Mouse (Mus musculus) urinary bladder, postnatal 25 days (tissue): ENCODE measurements around the gene Gpatch2.

Experiments used
- DNase-seq: peaks from one replicate; pipeline ENCODE4 v3.0.0; 2022; ENCODE audit warnings: low spot score

The Gpatch2 gene

GRCm38 (mm10) chr1:187303221-187303620 is 87.9 kb downstream of the Gpatch2 start:
- no peak for DNase-seq

DNA sequence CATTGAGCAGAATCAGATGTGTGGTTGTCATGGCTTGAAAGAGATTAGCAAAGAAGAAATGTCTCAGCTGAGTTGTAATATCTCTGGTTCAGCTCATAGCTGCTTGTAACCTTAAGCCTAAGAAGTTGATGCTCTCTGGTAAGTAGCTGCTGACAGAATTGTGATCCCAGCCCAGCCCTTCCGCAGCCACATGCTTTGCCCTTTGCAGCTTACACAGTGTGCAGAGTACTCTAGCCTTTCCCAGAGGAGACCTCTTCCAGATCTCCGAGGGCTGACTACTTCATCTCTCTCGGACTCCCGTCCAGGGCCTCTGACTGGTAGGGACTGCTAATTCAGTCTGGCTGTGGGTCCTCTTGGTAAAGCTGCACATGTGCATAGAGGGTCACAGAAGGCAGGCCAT is 92.0 kb downstream of the Gpatch2 start:
- DNase-seq: no peak

GRCm38 (mm10) chr1:187308523-187308922 is 93.2 kb downstream of the Gpatch2 start:
- DNase-seq: no peak

GRCm38 (mm10) chr1:187311122-187311521 is 95.8 kb downstream of the Gpatch2 start:
- no peak for DNase-seq

DNA sequence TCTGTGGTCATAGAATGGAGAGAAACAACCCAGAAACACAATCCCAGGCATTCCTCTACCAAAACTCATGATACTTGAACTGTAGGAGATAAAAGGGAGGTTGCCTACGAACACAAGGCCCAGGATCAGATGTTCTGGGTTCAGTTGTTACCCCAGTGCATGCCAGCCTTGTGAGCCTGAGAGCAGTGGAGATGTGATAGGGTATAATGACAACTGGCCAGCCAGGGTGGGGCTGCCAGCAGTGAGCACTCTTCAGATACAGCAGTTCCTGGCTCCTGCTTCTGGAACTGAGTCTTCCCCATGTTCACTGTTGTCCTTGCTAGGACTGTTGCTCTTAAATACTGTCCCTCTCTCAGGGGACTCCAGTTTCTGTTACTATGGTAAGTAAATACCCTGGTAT is 98.0 kb downstream of the Gpatch2 start:
- DNase-seq: no peak

GRCm38 (mm10) chr1:187313763-187314162 is 98.5 kb downstream of the Gpatch2 start:
- DNase-seq: no peak

GRCm38 (mm10) chr1:187314516-187314915 is 99.2 kb downstream of the Gpatch2 start:
- no peak for DNase-seq

GRCm38 (mm10) chr1:187315821-187316220 is 100.5 kb downstream of the Gpatch2 start:
- no peak for DNase-seq

DNA sequence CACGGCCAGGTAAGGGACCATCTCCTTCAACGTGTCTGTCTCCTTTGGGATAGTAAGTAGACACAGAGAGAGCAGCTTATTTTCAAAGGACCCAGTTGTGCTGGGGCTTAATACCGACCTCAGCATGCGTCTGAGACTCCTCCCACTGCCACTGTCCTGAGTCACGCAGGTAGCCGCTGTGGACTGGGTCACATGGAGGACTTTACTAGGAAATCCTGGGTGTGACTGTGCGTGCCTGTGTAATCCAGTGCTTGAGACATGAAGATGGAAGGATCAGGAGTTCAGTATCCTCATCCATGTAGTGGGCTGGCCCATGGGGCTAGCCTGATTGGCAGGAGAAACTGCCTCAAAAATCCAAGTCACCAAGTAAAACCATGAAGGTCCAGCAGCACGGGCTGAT is 101.2 kb downstream of the Gpatch2 start:
- no peak for DNase-seq

DNA sequence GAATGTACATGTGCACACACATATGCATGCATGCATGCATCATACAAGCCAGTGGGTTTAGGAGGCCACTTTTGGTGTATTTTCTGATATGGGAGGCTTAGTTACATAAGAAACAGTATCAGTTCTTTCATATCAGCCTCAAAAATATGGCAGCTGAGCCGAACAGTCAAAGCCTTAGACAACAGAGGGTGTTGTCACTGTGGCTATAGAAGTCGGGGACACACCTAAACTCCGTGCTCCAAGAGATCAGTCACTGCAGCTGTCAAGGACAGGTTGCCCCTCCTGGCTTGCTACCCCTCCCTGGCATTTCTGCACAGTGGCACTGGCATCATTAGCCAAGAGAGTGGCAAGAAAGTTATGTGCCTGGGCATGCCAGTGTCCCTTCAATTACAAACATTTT is 106.5 kb downstream of the Gpatch2 start:
- DNase-seq: no peak

DNA sequence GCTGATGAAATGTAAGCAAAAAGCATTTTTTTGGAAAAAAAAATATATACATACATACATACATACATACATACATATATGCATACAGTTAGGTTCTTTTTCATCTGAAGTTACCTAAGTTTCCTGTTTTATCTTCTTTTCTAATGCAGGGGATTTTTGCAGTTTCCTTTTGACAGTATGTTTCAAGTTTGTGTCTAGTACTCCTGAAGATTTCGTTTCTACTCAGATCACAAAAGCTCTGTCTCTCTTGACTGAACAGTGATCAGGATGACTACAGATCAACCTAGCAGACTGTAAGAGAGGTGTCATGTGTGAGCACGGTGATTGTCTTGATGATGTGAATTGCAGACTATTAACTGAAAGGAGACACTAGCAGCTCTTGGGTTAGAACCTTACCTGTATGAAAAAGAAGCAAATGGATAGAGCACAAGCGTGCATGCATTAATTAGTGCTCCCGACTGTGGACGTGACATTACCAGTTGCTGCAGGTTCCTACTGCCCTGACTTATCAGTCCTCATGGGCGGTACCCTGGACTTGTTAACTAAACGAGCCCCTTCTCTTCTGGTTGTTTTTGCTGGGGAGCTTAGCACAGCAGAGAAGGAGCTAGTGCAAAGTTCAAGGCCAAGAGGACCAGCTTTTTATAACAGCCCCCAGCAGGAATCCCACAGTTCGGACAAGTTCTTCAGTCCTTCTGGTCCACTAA is 107.3 kb downstream of the Gpatch2 start:
- DNase-seq: no peak

DNA sequence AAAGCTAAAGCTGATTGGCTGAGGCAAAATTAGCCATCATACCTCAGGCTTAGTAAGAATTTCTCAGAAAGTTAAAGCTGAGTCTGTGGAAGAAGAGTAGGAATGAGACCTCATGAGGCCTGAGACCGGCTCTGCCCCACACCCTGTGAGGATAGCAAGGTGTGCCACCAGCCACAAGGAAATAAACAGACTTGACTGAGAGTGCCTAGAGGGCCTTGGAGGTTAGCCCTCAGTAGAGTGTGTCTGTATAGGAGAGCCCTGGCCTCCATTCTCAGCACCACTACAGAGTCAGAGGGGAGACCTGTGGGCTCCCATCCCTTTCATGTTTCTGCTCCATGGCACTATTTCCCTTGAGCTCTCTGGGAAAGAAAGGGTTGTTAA is 107.9 kb downstream of the Gpatch2 start:
- DNase-seq: no peak

GRCm38 (mm10) chr1:187342551-187342950 is 127.2 kb downstream of the Gpatch2 start:
- DNase-seq: no peak

- no peak for DNase-seq
These were observed 129.8 kb downstream of the Gpatch2 start for GRCm38 (mm10) chr1:187345156-187345555.

GRCm38 (mm10) chr1:187346923-187347322 is 131.6 kb downstream of the Gpatch2 start:
- no peak for DNase-seq

- DNase-seq: no peak
These were observed 132.3 kb downstream of the Gpatch2 start for GRCm38 (mm10) chr1:187347606-187348005.

- no peak for DNase-seq
These were observed 132.9 kb downstream of the Gpatch2 start for GRCm38 (mm10) chr1:187348053-187348820.

DNA sequence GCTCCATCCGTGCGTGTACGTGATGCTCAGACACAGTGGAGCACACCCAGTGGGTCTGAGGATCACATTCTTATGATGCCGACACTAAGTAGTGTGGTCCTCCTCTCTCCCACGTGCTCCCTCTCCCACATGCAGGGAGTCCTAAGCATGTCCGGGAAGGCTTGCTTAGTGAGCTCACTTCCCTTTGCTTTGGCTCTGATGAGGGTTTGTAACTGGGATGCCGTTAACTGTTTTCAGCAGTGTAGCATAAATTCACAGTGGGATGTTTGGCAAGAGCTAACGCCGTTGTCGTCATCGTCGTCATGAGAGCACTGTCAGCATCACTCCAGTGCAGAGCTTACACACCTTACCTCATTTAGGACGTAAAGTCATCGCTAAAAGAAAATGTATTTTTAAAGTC is 133.6 kb downstream of the Gpatch2 start:
- DNase-seq: no peak

DNA sequence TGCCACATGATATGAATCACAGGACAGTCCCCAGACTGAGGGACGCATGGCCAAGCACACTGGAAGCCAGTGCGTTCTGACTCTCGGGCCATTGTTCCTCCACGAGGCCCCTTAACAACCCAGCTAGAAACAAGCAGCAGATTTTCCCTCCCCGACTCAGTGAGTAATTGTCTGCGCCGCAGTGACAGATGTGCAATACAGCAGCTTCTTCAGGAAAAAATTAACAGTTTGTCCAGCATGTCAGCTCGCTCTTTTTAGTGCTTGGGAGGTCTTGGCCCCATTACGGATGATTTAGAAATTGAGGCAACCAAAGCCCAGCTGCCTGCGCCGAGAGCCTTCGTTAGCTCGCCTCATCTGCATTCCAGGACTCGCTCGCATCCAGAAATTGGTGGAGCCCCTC is 140.9 kb downstream of the Gpatch2 start:
- DNase-seq: no peak

- DNase-seq: no peak
These were observed 141.6 kb downstream of the Gpatch2 start for GRCm38 (mm10) chr1:187356904-187357303.

- DNase-seq: no peak
These were observed 144.9 kb downstream of the Gpatch2 start for GRCm38 (mm10) chr1:187360240-187360639.

- no peak for DNase-seq
These were observed 147.2 kb downstream of the Gpatch2 start for GRCm38 (mm10) chr1:187362536-187362935.

DNA sequence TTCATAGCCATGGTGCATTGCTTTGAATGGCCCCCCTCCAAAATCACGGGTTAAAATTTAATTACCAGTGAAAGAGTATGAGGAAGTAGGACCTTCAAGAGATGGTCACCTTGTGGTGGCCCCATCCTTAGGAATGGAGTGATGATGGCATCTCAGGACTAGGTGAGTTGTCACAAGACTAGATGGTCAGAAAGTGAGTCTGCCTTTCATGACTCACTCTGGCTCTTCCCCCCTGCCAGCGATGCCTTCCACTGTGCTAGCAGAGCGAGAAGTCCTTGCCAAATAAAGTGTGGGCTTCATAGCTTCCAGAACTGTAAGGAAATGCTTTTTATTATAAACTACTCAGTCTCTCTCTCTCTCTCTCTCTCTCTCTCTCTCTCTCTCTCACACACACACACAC is 150.1 kb downstream of the Gpatch2 start:
- DNase-seq: no peak

- no peak for DNase-seq
These were observed 151.5 kb downstream of the Gpatch2 start for GRCm38 (mm10) chr1:187366806-187367205.
